Mouse (Mus musculus) layer of hippocampus, postnatal 25 days (tissue): ENCODE measurements around the gene Gsta3. TPM values are rescaled to one million over a fixed set of nuclear protein-coding genes. Genes with fewer than 3 reads are reported as not detected.

Experiments
- DNase-seq, 2 experiments: peaks; one replicate each; pipeline ENCODE4 v3.0.0; 2022; ENCODE audit warnings: mixed read lengths in 2 of 2, low spot score in 1 of 2; ENCODE audit errors: extremely low spot score in 1 of 2
- total RNA-seq, 2 experiments: library from RNA; stranded (reverse); gene quantifications; 2 replicates each; pipeline ENCODE4 v1.2.3; 2021

Gene Gsta3
- total RNA-seq, 2 experiments from 2014 or later = 0.92 to 1.1 TPM

DNA sequence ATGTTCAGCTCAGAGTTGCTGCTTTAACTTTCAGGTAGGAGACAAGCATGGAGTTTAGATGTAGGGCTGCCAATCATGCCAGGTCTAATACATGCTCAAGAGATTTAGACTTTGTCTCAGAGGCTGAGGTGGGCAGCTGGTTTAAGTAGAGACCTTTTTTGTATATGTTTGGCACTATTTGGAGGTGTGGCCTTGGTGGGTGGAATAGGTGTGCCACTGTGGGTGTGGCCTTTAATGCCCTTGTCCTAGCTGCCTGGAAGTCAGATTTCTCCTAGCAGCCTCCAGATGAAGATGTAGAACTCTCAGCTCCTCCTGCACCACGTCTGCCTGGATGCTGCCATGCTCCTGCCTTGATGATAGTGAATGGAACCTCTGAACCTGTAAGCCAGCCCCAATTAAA, 52.2 kb downstream of the Gsta3 start:
- no peak for DNase-seq

DNA sequence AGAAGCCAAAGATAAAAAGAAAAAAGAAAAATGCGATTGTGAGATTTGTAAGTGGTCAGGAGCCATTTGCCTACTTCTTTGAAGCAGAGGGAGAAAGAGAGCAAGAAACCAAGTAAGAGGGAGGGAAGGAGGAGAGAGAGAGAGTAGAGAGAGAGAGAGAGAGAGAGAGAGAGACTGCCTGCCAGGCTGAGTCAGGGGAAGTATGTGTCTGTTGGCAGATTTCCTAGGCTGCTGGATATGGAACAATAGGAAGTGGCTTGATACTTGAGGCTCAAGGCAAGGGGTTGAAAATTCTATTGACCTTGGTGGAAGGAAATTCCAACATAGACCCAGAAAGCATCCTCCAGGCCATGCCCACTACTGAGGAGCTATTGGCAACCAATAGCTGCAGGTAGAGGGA, 55.8 kb downstream of the Gsta3 start:
- DNase-seq = no peak

- no peak for DNase-seq
Observed at GRCm38 (mm10) chr1:21298114-21298513, 57.7 kb downstream of the Gsta3 start.

DNA sequence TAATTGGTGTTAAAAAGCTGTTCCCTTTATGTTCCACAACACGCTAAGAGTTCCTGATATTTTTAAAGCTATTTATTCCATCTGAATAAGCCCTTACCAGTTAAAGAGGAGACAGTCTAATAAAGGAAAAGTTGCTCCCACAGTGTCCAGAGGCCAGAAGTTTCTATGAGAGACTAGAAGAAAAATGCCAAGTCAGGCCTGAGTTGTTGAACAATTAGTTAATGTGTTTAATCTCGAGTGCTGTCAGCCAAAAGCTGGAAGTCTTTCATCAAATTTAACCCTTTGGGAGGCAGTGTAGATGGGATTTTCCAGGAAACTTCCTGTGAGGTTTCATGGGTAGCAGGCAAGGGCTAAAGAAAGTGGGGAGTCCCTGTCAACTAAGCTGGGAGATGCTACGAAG, 59.4 kb downstream of the Gsta3 start:
- no peak for DNase-seq

DNA sequence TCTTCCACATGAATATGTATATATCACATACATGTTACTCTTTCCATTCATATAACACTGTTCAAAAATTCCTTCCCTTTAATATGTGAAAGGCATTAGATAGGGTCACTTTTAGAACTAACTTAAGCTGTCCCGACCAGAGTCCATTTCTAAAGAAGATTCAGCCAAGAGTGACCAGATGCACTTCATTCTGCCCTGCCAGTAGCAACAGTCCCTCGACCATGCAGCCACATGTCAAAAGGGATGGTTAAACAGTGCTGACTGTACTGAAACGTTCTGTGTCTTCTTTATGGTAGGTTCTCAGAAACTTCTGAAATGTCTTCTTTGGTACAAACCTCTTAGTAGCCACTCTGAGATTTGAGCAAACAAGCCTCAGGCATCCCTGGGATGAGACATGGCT, 61.3 kb downstream of the Gsta3 start:
- DNase-seq = no peak

DNA sequence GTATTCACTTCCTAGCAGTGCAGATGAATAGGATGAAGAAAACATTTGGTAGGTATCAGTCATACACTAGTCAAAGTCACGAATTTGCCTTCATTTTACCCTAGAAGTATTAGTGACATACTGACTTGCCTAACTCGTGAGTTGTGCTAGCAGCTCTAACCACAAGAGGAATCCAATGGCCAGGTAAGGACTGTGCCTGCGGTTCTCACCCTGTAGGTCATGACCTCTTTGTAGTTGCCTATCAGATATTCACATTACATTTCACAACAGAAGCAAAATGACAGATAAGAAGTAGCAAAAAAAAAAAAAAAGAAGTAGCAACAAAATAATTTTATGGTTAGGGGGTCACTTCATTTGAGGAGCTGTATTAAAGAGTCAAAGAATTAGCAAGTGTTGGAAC, 63.8 kb downstream of the Gsta3 start:
- no peak for DNase-seq

GRCm38 (mm10) chr1:21304646-21305045, 64.3 kb downstream of the Gsta3 start:
- DNase-seq = no peak

GRCm38 (mm10) chr1:21305443-21305842, 65.1 kb downstream of the Gsta3 start:
- no peak for DNase-seq

DNA sequence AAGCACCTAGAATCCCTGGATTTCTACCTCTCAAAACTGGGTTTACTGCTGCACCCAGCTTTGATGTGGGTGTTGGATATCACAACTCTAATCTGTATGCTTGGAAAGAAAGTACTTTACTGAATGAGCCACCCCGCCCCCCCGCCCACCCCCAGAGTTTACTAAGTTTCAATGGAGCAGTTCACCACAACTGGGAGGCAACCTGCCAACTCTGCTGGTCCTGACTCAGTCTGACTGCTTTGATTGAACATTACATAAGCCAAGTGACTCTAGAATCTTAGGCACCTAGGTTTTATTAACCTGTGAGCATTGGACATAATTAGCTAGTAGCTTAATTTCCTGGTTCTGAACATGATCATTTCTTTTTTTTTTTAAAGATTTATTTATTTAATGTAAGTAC, 73.9 kb downstream of the Gsta3 start:
- no peak for DNase-seq

Other genes with a start within 250 kb of the Gsta3 start
- gene Tram2, start 161.4 kb upstream of the Gsta3 start, total RNA-seq = 1 to 10 TPM in 1 of 2 experiments, under 1 TPM in 1; 0.91 to 1.4 TPM
- 10 to 100 TPM; 26.3 to 26.8 TPM for gene Tmem14a, start 22.0 kb upstream of the Gsta3 start, total RNA-seq
- not detected for gene Khdc1a, start 109.1 kb downstream of the Gsta3 start, total RNA-seq
- not detected for gene Khdc1c, start 127.7 kb downstream of the Gsta3 start, total RNA-seq
- not detected for gene Khdc1b, start 143.0 kb downstream of the Gsta3 start, total RNA-seq